Mouse (Mus musculus) MEL (cell line): ENCODE results near the gene Dennd4b. TPM values are rescaled to one million over a fixed set of nuclear protein-coding genes. Genes with fewer than 3 reads are reported as not detected.

ENCODE experiments used
- DNase-seq: peaks from one replicate; pipeline ENCODE4 v3.0.0; 2011; ENCODE audit warnings: low read depth, low spot score
- H3K27ac ChIP-seq: 2 replicates; pipeline ENCODE4 v1.5.1; 2012; ENCODE audit warnings: low read depth, mild to moderate bottlenecking, control low read depth, low read length, moderate library complexity; ENCODE audit not compliant: control insufficient read depth
- H3K27me3 ChIP-seq, 2 experiments: fragments of 150-350 bp in 1 of 2; sonication (generic) in 1 of 2; 2 replicates each; pipeline ENCODE4 v1.6.1; 2012; ENCODE audit warnings: low read length in 2 of 2, mild to moderate bottlenecking in 2 of 2, improper control_type of control experiment in 1 of 2, moderate library complexity in 1 of 2; ENCODE audit not compliant: insufficient read depth in 2 of 2, control insufficient read depth in 1 of 2
- H3K36me3 ChIP-seq, 2 experiments: 2 replicates each; pipeline ENCODE4 v1.6.1; 2012 to 2014; ENCODE audit warnings: low read length in 2 of 2, improper control_type of control experiment in 1 of 2, inconsistent platforms in 1 of 2, mild to moderate bottlenecking in 1 of 2; ENCODE audit not compliant: insufficient read depth in 2 of 2, control insufficient read depth in 1 of 2
- H3K4me1 ChIP-seq, 2 experiments: fragments of 150-350 bp in 1 of 2; sonication (generic) in 1 of 2; 2 replicates each; pipeline ENCODE4 v1.6.1; 2012; ENCODE audit warnings: low read length in 2 of 2, improper control_type of control experiment in 1 of 2, mild to moderate bottlenecking in 1 of 2; ENCODE audit not compliant: insufficient read depth in 2 of 2, control insufficient read depth in 1 of 2
- H3K4me3 ChIP-seq, 2 experiments: fragments of 150-350 bp in 1 of 2; sonication (generic) in 1 of 2; 2 replicates each; pipeline ENCODE4 v1.5.1; 2012; ENCODE audit warnings: low read depth in 2 of 2, low read length in 2 of 2, mild to moderate bottlenecking in 2 of 2, moderate library complexity in 2 of 2, control low read depth in 1 of 2, improper control_type of control experiment in 1 of 2; ENCODE audit not compliant: control insufficient read depth in 1 of 2, insufficient read depth in 1 of 2
- H3K79me2 ChIP-seq: 2 replicates; pipeline ENCODE4 v1.6.1; 2012; ENCODE audit warnings: mild to moderate bottlenecking, low read length, moderate library complexity; ENCODE audit not compliant: control insufficient read depth, poor library complexity, insufficient read depth
- H3K9ac ChIP-seq: 2 replicates; pipeline ENCODE4 v1.6.1; 2012; ENCODE audit warnings: low read depth, mild to moderate bottlenecking, control low read depth, low read length, moderate library complexity; ENCODE audit not compliant: control insufficient read depth, poor library complexity, severe bottlenecking
- H3K9me3 ChIP-seq: fragments of 150-350 bp; sonication (generic); replicated peaks from 2 replicates; pipeline ENCODE4 v1.6.1; 2012; ENCODE audit warnings: mild to moderate bottlenecking, low read length, improper control_type of control experiment, moderate library complexity; ENCODE audit not compliant: insufficient read depth
- BHLHE40 ChIP-seq: IDR thresholded peaks from 2 replicates; pipeline ENCODE4 v1.6.1; 2012; ENCODE audit warnings: low read depth, mild to moderate bottlenecking, inconsistent platforms, low read length, improper control_type of control experiment, borderline replicate concordance
- CHD1 ChIP-seq: IDR thresholded peaks from 2 replicates; pipeline ENCODE4 v1.6.1; 2012; ENCODE audit warnings: low read depth, mild to moderate bottlenecking, inconsistent platforms, low read length, improper control_type of control experiment
- CHD2 ChIP-seq: IDR thresholded peaks from 2 replicates; pipeline ENCODE4 v1.6.1; 2011; ENCODE audit warnings: low read length, improper control_type of control experiment
- CTCF ChIP-seq, 3 experiments: IDR thresholded peaks in 2 of 3; conservative IDR thresholded peaks in 1 of 3; 2 replicates each; pipeline ENCODE4 v1.5.1; 2011 to 2012; ENCODE audit warnings: low read length in 3 of 3, low read depth in 2 of 3, mild to moderate bottlenecking in 2 of 3, improper control_type of control experiment in 1 of 3, inconsistent platforms in 1 of 3, mixed read lengths in 1 of 3, moderate library complexity in 1 of 3; ENCODE audit not compliant: control insufficient read depth in 1 of 3, insufficient read depth in 1 of 3, poor library complexity in 1 of 3, severe bottlenecking in 1 of 3
- E2F4 ChIP-seq: IDR thresholded peaks from 2 replicates; pipeline ENCODE4 v1.6.1; 2011; ENCODE audit warnings: low read depth, low read length, improper control_type of control experiment, borderline replicate concordance
- ELF1 ChIP-seq: IDR thresholded peaks from 2 replicates; pipeline ENCODE4 v1.6.1; 2014; ENCODE audit warnings: low read depth, mild to moderate bottlenecking, inconsistent platforms, low read length, improper control_type of control experiment, moderate library complexity
- EP300 ChIP-seq, 2 experiments: IDR thresholded peaks; 2 replicates each; pipeline ENCODE4 v1.6.1; 2011; ENCODE audit warnings: improper control_type of control experiment in 2 of 2, low read length in 2 of 2, low read depth in 1 of 2, mild to moderate bottlenecking in 1 of 2
- ETS1 ChIP-seq: IDR thresholded peaks from 2 replicates; pipeline ENCODE4 v1.6.1; 2012; ENCODE audit warnings: low read depth, mild to moderate bottlenecking, inconsistent platforms, low read length, improper control_type of control experiment, moderate library complexity
- HCFC1 ChIP-seq: IDR thresholded peaks from 2 replicates; pipeline ENCODE4 v1.6.1; 2012; ENCODE audit warnings: low read depth, mild to moderate bottlenecking, inconsistent platforms, low read length, improper control_type of control experiment, moderate library complexity
- JUND ChIP-seq: IDR thresholded peaks from 2 replicates; pipeline ENCODE4 v1.6.1; 2011; ENCODE audit warnings: low read depth, mild to moderate bottlenecking, improper control_type of control experiment, low read length
- KAT2A ChIP-seq: conservative IDR thresholded peaks from 2 replicates; pipeline ENCODE4 v1.6.1; 2012; ENCODE audit warnings: low read depth, low read length, improper control_type of control experiment, inconsistent platforms
- MAFK ChIP-seq: IDR thresholded peaks from 2 replicates; pipeline ENCODE4 v1.6.1; 2011; ENCODE audit warnings: low read depth, mild to moderate bottlenecking, low read length, improper control_type of control experiment, borderline replicate concordance
- MAZ ChIP-seq: IDR thresholded peaks from 2 replicates; pipeline ENCODE4 v1.6.1; 2012; ENCODE audit warnings: low read depth, mild to moderate bottlenecking, inconsistent platforms, low read length, improper control_type of control experiment
- MEF2A ChIP-seq: IDR thresholded peaks from 2 replicates; pipeline ENCODE4 v1.6.1; 2014; ENCODE audit warnings: low read depth, mild to moderate bottlenecking, inconsistent platforms, low read length, improper control_type of control experiment; ENCODE audit not compliant: poor library complexity, insufficient replicate concordance, severe bottlenecking; ENCODE audit errors: extremely low read depth
- MXI1 ChIP-seq: IDR thresholded peaks from 2 replicates; pipeline ENCODE4 v1.6.1; 2011; ENCODE audit warnings: mild to moderate bottlenecking, low read depth, low read length, improper control_type of control experiment
- MYB ChIP-seq: IDR thresholded peaks from 2 replicates; pipeline ENCODE4 v1.6.1; 2011; ENCODE audit warnings: mild to moderate bottlenecking, low read depth, low read length, improper control_type of control experiment
- MYC ChIP-seq: IDR thresholded peaks from 2 replicates; pipeline ENCODE4 v1.6.1; 2011; ENCODE audit warnings: low read depth, mild to moderate bottlenecking, low read length, improper control_type of control experiment, moderate library complexity
- NRF1 ChIP-seq: IDR thresholded peaks from 2 replicates; pipeline ENCODE4 v1.6.1; 2014; ENCODE audit warnings: low read depth, mild to moderate bottlenecking, inconsistent platforms, low read length, improper control_type of control experiment, moderate library complexity; ENCODE audit not compliant: poor library complexity, insufficient read depth, severe bottlenecking
- POLR2A ChIP-seq, 2 experiments: IDR thresholded peaks; 2 replicates each; pipeline ENCODE4 v1.6.1; 2011 to 2012; ENCODE audit warnings: low read length in 2 of 2, mild to moderate bottlenecking in 2 of 2, control low read depth in 1 of 2, improper control_type of control experiment in 1 of 2, low read depth in 1 of 2, moderate library complexity in 1 of 2; ENCODE audit not compliant: control insufficient read depth in 1 of 2, insufficient read depth in 1 of 2, poor library complexity in 1 of 2
- POLR2AphosphoS2 ChIP-seq: IDR thresholded peaks from 2 replicates; pipeline ENCODE4 v1.6.1; 2011; ENCODE audit warnings: low read length, improper control_type of control experiment
- RAD21 ChIP-seq: IDR thresholded peaks from 2 replicates; pipeline ENCODE4 v1.6.1; 2011; ENCODE audit warnings: mild to moderate bottlenecking, low read depth, low read length, improper control_type of control experiment
- RCOR1 ChIP-seq: IDR thresholded peaks from 2 replicates; pipeline ENCODE4 v1.6.1; 2012; ENCODE audit warnings: low read depth, mild to moderate bottlenecking, inconsistent platforms, low read length, improper control_type of control experiment
- SIN3A ChIP-seq: IDR thresholded peaks from 2 replicates; pipeline ENCODE4 v1.6.1; 2012; ENCODE audit warnings: low read length, improper control_type of control experiment, inconsistent platforms
- TAL1 ChIP-seq: IDR thresholded peaks from 2 replicates; pipeline ENCODE4 v1.6.1; 2012; ENCODE audit warnings: mild to moderate bottlenecking, inconsistent platforms, low read length, moderate library complexity, mixed read lengths
- TBP ChIP-seq: IDR thresholded peaks from 2 replicates; pipeline ENCODE4 v1.8.0; 2011; ENCODE audit warnings: low read depth, low read length, improper control_type of control experiment
- UBTF ChIP-seq: IDR thresholded peaks from 2 replicates; pipeline ENCODE4 v1.6.1; 2012; ENCODE audit warnings: low read depth, mild to moderate bottlenecking, inconsistent platforms, low read length, improper control_type of control experiment, moderate library complexity, borderline replicate concordance; ENCODE audit not compliant: insufficient read depth
- USF1 ChIP-seq: IDR thresholded peaks from 2 replicates; pipeline ENCODE4 v1.6.1; 2014; ENCODE audit warnings: low read depth, mild to moderate bottlenecking, inconsistent platforms, low read length, improper control_type of control experiment, moderate library complexity
- ZKSCAN1 ChIP-seq: IDR thresholded peaks from 2 replicates; pipeline ENCODE4 v1.6.1; 2012; ENCODE audit warnings: low read depth, mild to moderate bottlenecking, inconsistent platforms, low read length, improper control_type of control experiment, moderate library complexity
- ZMIZ1 ChIP-seq: IDR thresholded peaks from 2 replicates; pipeline ENCODE4 v1.6.1; 2012; ENCODE audit warnings: low read depth, mild to moderate bottlenecking, inconsistent platforms, low read length, improper control_type of control experiment, moderate library complexity
- ZNF384 ChIP-seq: IDR thresholded peaks from 2 replicates; pipeline ENCODE4 v1.6.1; 2012; ENCODE audit warnings: low read depth, mild to moderate bottlenecking, inconsistent platforms, low read length, improper control_type of control experiment
- polyA plus RNA-seq, 2 experiments: library from polyadenylated mRNA; stranded (reverse) in 1 of 2; unstranded in 1 of 2; fragments of >175 nt in 1 of 2; fragments of >200 nt in 1 of 2; gene quantifications; 2 replicates each; pipeline versions ENCODE4 v1.2.1 to v1.2.4; 2012; ENCODE audit warnings: low replicate concordance in 2 of 2, low read depth in 1 of 2; ENCODE audit not compliant: insufficient read length in 2 of 2, insufficient read depth in 1 of 2, missing spikeins in 1 of 2
- total RNA-seq: library from RNA; depleted of rRNA; stranded (reverse); fragments of 300-350 nt; gene quantifications from 2 replicates; pipeline ENCODE4 v1.2.3, GENCODE M21; 2012

Dennd4b gene
- total and polyA plus RNA-seq, 3 experiments: 11.6 to 27.1 TPM; not detected in 1

- TF ChIP-seq MAZ (peak; percentile 89), POLR2AphosphoS2 (peak; percentile 83; the same call in 1 of the 2 replicates), MYC (peak; percentile 74; the same call in 1 of the 2 replicates), RAD21 (no peak), MEF2A (no peak), TBP (peak; percentile 93), KAT2A (peak; percentile 83)
Observed at GRCm38 (mm10) chr3:90292345-90293275, 27.6 kb downstream of the Dennd4b start, which contains the start of gene Gatad2b (continued).

- Histone ChIP-seq H3K9ac (peak overlapping the region; percentile 99), H3K27me3 (no peaks in the 10 kb centered on the region), H3K79me2 (peaks cover 54% of the 10 kb centered on the region), H3K4me3 (peak overlapping the region; percentile 99), H3K27ac (peak overlapping the region; percentile 91), H3K36me3 (peaks cover 0 to 46% of the 10 kb centered on the region in 2 experiments; a peak in 2 of 4 replicates), H3K9me3 (no peaks in the 10 kb centered on the region), H3K4me1 (peaks cover 14 to 15% of the 10 kb centered on the region in 2 experiments)
- DNase-seq: peak; percentile 84
- TF ChIP-seq SIN3A: no peak; the same call in 1 of the 2 replicates
- TF ChIP-seq UBTF: no peak
- peak; percentile 37; the same call in 1 of the 2 replicates for TF ChIP-seq RCOR1
- peak; percentile 18; the same call in 1 of the 2 replicates for TF ChIP-seq NRF1
- TF ChIP-seq E2F4: no peak
- no peak; the same call in 1 of the 2 replicates for TF ChIP-seq MXI1
- 0 out of 2 replicates have a peak, but pooled peaks have one; percentile 6 for TF ChIP-seq ELF1
- TF ChIP-seq ZKSCAN1: no peak
- TF ChIP-seq CTCF (IDR thresholded peaks at IDR 0.05 in 2 of 3, conservative IDR thresholded peaks at IDR 0.05 in 1 of 3; ENCODE audit: control insufficient read depth in 1 of 3, insufficient read depth in 1 of 3, low read depth in 2 of 3, low read length in 3 of 3, poor library complexity in 1 of 3, severe bottlenecking in 1 of 3): no peak
- TF ChIP-seq MAFK: no peak
- TF ChIP-seq ZMIZ1: no peak
- peak; percentile 9; the same call in 1 of the 2 replicates for TF ChIP-seq MEF2A
- TF ChIP-seq CHD2: peak; percentile 35; the same call in 1 of the 2 replicates
- no peak for TF ChIP-seq BHLHE40
- no peak for TF ChIP-seq KAT2A
- TF ChIP-seq MYB: no peak
- TF ChIP-seq ZNF384: no peak
- TF ChIP-seq TAL1: no peak
- TF ChIP-seq HCFC1: peak; percentile 8
- 0 out of 2 replicates have a peak, but pooled peaks have one; percentile 50 for TF ChIP-seq MAZ
- TF ChIP-seq TBP: no peak
- no peak for TF ChIP-seq EP300 (IDR thresholded peaks at IDR 0.05; ENCODE audit: low read depth in 1 of 2, low read length in 2 of 2)
- no peak for TF ChIP-seq JUND
- no peak for TF ChIP-seq ETS1
- TF ChIP-seq CHD1: no peak
- peak; percentile 44 to 78; a peak in 3 of 4 replicates for TF ChIP-seq POLR2A (IDR thresholded peaks at IDR 0.05; ENCODE audit: control insufficient read depth in 1 of 2, insufficient read depth in 1 of 2, low read depth in 1 of 2, low read length in 2 of 2, poor library complexity in 1 of 2)
- no peak for TF ChIP-seq POLR2AphosphoS2
- no peak for TF ChIP-seq USF1
Observed at GRCm38 (mm10) chr3:90293352-90294063, 28.5 kb downstream of the Dennd4b start.
